Mouse (Mus musculus) intestine, embryonic 15.5 days (tissue): Measurements from ENCODE around the gene Ankrd52. TPM values are rescaled to one million over a fixed set of nuclear protein-coding genes. Genes with fewer than 3 reads are reported as not detected.

ENCODE experiments used
- ATAC-seq: fragments of 200-750 bp; cut with Nextera tagmentation; 2 replicates; pipeline ENCODE4 v1.8.0; 2017; ENCODE audit warnings: moderate TSS enrichment, moderate library complexity
- H3K27ac ChIP-seq: fragments of 300-500 bp; sonication (generic); 2 replicates; pipeline ENCODE4 v1.5.1; 2015; ENCODE audit warnings: mild to moderate bottlenecking, inconsistent platforms
- H3K27me3 ChIP-seq: fragments of 300-500 bp; sonication (generic); replicated peaks from 2 replicates; pipeline ENCODE4 v1.6.1; 2015; ENCODE audit warnings: inconsistent platforms
- H3K36me3 ChIP-seq: fragments of 300-500 bp; sonication (generic); 2 replicates; pipeline ENCODE4 v1.6.1; 2015; ENCODE audit warnings: inconsistent platforms
- H3K4me1 ChIP-seq: fragments of 300-500 bp; sonication (generic); replicated peaks from 2 replicates; pipeline ENCODE4 v1.6.1; 2015; ENCODE audit warnings: inconsistent platforms
- H3K4me2 ChIP-seq: fragments of 300-500 bp; sonication (generic); replicated peaks from 2 replicates; pipeline ENCODE4 v1.6.1; 2015; ENCODE audit warnings: mild to moderate bottlenecking, inconsistent platforms
- H3K4me3 ChIP-seq: fragments of 300-500 bp; sonication (generic); replicated peaks from 2 replicates; pipeline ENCODE4 v1.5.1; 2015; ENCODE audit warnings: inconsistent platforms
- H3K9ac ChIP-seq: fragments of 300-500 bp; sonication (generic); 2 replicates; pipeline ENCODE4 v1.6.1; 2015; ENCODE audit warnings: inconsistent platforms
- H3K9me3 ChIP-seq: fragments of 300-500 bp; sonication (generic); 2 replicates; pipeline ENCODE4 v1.6.1; 2016; ENCODE audit warnings: inconsistent platforms
- WGBS: fragments of 180-500 bp; shearing (Covaris S2); methylation state at CpG from one replicate; pipeline ENCODE4 v1.1.7; 2015; 5-methylcytosine and 5-hydroxymethylcytosine counted together
- polyA plus RNA-seq: library from polyadenylated mRNA; unstranded; fragments of >200 nt; fragmentation: Nextera tagmentation; extraction: Ambion mirVana; gene quantifications from 2 replicates; pipeline ENCODE4 v1.2.1, GENCODE M21; 2015

The Ankrd52 gene
- polyA plus RNA-seq, 1 experiment from 2014 or later, result 10.0 TPM

GRCm38 (mm10) chr10:128389570-128389969 is 12.7 kb downstream of the Ankrd52 start:
- Histone ChIP-seq H3K4me3 (no peak overlapping the region), H3K36me3 (peaks cover 64% of the 10 kb centered on the region), H3K4me1 (0 out of 2 replicates have a peak, but pooled peaks cover 9% of the 10 kb centered on the region), H3K9ac (no peak overlapping the region), H3K9me3 (no peaks in the 10 kb centered on the region), H3K27me3 (no peaks in the 10 kb centered on the region), H3K27ac (no peak overlapping the region), H3K4me2 (no peak overlapping the region)
- no peak for ATAC-seq
- WGBS, result 79% methylated on average over 6 of the region's 6 CpGs

- Histone ChIP-seq H3K4me1 (0 out of 2 replicates have a peak, but pooled peaks cover 9% of the 10 kb centered on the region), H3K9ac (no peak overlapping the region), H3K27ac (no peak overlapping the region), H3K36me3 (peaks cover 62% of the 10 kb centered on the region), H3K4me2 (no peak overlapping the region), H3K9me3 (no peaks in the 10 kb centered on the region), H3K27me3 (no peaks in the 10 kb centered on the region), H3K4me3 (no peak overlapping the region)
- WGBS, result 88% methylated on average over 12 of the region's 12 CpGs
- ATAC-seq, result no peak
These were observed 13.5 kb downstream of the Ankrd52 start for GRCm38 (mm10) chr10:128390366-128390765.

DNA sequence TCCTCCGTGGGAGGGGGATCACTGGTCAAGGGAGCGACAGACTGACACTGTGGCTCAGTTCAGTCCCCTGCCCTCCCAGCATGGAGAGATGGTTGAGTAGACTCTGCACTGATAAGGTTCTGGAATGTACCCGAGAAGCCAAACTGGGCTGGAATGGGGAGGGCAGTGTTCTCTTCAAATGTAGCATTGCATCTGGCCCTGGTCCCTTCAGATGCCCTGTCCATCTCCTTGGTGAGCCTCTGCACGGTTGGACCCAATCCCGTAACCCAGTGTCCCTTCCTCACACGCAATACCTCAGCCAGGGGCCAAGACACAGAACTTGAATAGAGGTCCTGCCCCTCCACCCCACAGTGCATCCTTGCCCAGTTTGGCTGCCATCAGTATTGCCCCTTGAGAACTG is 14.9 kb downstream of the Ankrd52 start:
- Histone ChIP-seq H3K4me1 (peaks cover 20% of the 10 kb centered on the region), H3K4me2 (no peak overlapping the region), H3K9me3 (no peaks in the 10 kb centered on the region), H3K27ac (no peak overlapping the region), H3K4me3 (no peak overlapping the region), H3K27me3 (no peaks in the 10 kb centered on the region), H3K9ac (no peak overlapping the region), H3K36me3 (peaks cover 58% of the 10 kb centered on the region)
- ATAC-seq, result no peak
- 79% methylated on average over 6 of the region's 6 CpGs for WGBS

- 50% methylated on average over 11 of the region's 11 CpGs for WGBS
- H3K4me2 ChIP-seq, result no peak overlapping the region
- peaks cover 31% of the 10 kb centered on the region for H3K4me1 ChIP-seq
- H3K9ac ChIP-seq, result no peak overlapping the region
- peak overlapping the region; percentile 13; the same call in 1 of the 2 replicates for H3K27ac ChIP-seq
- no peak for ATAC-seq
- no peaks in the 10 kb centered on the region for H3K9me3 ChIP-seq
- H3K4me3 ChIP-seq, result no peak overlapping the region
- H3K36me3 ChIP-seq, result peaks cover 22% of the 10 kb centered on the region
- no peaks in the 10 kb centered on the region for H3K27me3 ChIP-seq
These were observed 19.2 kb downstream of the Ankrd52 start for GRCm38 (mm10) chr10:128396017-128396673.

- ATAC-seq, result no peak
- H3K4me1 ChIP-seq, result peaks cover 31% of the 10 kb centered on the region
These were observed 19.9 kb downstream of the Ankrd52 start for GRCm38 (mm10) chr10:128396716-128397264.

DNA sequence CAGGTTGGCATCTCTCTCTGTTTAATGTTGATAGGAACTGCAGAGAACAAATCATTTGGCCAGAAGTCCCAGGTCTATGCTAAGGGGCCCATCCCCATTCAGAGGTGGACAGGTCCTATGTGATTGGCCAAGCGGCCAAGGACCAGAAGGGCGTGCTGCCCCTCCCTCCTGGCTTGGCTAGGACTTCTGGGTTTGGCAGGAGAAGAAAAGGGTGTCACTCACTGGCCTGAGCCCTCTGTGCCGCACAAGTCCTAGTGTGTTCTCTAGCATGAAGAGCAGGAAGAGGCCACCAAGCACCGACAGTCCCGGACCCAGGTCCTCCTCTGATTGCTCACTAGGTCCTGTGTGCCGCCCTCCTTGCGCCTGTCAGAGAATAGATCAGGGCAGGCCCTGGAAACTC is 20.6 kb downstream of the Ankrd52 start:
- H3K9ac ChIP-seq, result no peak overlapping the region
- no peak overlapping the region for H3K4me3 ChIP-seq
- H3K27ac ChIP-seq, result no peak overlapping the region
- WGBS, result 61% methylated on average over 7 of the region's 7 CpGs
- H3K4me1 ChIP-seq, result peaks cover 31% of the 10 kb centered on the region
- H3K27me3 ChIP-seq, result no peaks in the 10 kb centered on the region
- H3K4me2 ChIP-seq, result no peak overlapping the region
- peak; percentile 8; the same call in 1 of the 2 replicates for ATAC-seq
- peaks cover 9% of the 10 kb centered on the region for H3K36me3 ChIP-seq
- H3K9me3 ChIP-seq, result no peaks in the 10 kb centered on the region

More at GRCm38 (mm10) chr10:128396716-128397264, 19.9 kb downstream of the Ankrd52 start:
- no peaks in the 10 kb centered on the region for H3K27me3 ChIP-seq
- H3K9me3 ChIP-seq, result no peaks in the 10 kb centered on the region
- no peak overlapping the region for H3K4me2 ChIP-seq
- H3K4me3 ChIP-seq, result no peak overlapping the region
- peaks cover 15% of the 10 kb centered on the region for H3K36me3 ChIP-seq
- H3K9ac ChIP-seq, result no peak overlapping the region
- H3K27ac ChIP-seq, result no peak overlapping the region
- WGBS, result 57% methylated on average over 10 of the region's 10 CpGs

DNA sequence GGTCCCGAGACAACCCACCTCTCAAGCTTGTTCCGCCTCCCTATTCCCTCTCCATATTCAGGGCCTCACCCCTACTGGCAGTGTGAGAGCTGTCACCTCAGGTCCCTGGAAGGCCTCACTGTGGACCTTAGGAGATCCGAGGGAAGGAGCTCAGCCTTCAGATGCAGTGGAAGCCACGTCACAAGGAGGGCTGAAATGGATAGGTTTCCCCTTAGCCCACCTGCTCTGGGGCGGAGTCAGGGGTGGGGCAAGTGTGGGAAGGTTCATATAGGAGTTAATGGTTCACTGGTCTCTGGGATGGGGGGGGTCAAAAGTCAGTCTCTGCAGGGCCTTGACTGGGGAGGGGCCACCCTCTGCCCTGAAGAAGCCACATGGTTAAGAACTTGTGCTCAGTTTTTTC is 23.4 kb downstream of the Ankrd52 start:
- Histone ChIP-seq H3K27ac (peak overlapping the region; percentile 81), H3K4me3 (peak overlapping the region; percentile 41), H3K9me3 (no peaks in the 10 kb centered on the region), H3K9ac (peak overlapping the region; percentile 41; the same call in 1 of the 2 replicates), H3K4me2 (peak overlapping the region; percentile 53), H3K27me3 (no peaks in the 10 kb centered on the region), H3K36me3 (peaks cover 8% of the 10 kb centered on the region; the same call in 1 of the 2 replicates), H3K4me1 (peaks cover 22% of the 10 kb centered on the region)
- WGBS, result 24% methylated on average over 5 of the region's 5 CpGs
- peak; percentile 91 for ATAC-seq

DNA sequence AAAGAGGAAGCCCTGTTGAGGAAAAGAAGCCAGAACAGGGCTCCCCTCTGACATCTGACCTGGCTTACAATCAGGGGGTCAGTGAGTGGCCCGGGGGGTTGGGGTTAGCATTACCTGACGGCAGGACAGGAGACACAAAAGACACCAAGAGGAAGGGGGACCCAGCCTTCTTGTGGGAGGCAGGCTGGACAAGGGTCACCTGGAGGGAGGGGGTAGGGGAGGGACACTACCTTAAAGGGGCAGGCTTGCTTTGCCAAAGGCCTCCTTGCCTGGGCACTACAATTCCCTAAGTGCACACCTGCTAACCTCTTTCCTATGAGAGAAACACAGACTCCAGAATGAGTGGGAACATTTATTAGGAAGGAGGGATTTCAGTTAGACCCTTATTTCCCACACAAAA is 24.1 kb downstream of the Ankrd52 start, which contains the start of gene Slc39a5:
TSS of gene Slc39a5 (minus strand) at position 174 of the 400 bp plus-strand sequence.
- WGBS, result 13% methylated on average over 2 of the region's 2 CpGs
- Histone ChIP-seq H3K4me3 (peak within 1 kb of the TSS; percentile 41), H3K4me2 (peak within 1 kb of the TSS; percentile 53), H3K9me3 (no peaks in the 10 kb centered on the region), H3K27me3 (no peaks in the 10 kb centered on the region), H3K9ac (peak within 1 kb of the TSS; percentile 41), H3K4me1 (peaks cover 18% of the 10 kb centered on the region), H3K36me3 (peaks cover 10% of the 10 kb centered on the region), H3K27ac (peak within 1 kb of the TSS; percentile 81)
- ATAC-seq, result peak; percentile 68

- Histone ChIP-seq H3K4me1 (peaks cover 13% of the 10 kb centered on the region), H3K9me3 (no peaks in the 10 kb centered on the region), H3K4me2 (peak overlapping the region; percentile 53; the same call in 1 of the 2 replicates), H3K27me3 (no peaks in the 10 kb centered on the region), H3K9ac (no peak overlapping the region), H3K4me3 (no peak overlapping the region), H3K27ac (no peak overlapping the region), H3K36me3 (peaks cover 13% of the 10 kb centered on the region)
- WGBS, result 76% methylated on average over 9 of the region's 9 CpGs
- ATAC-seq, result no peak
These were observed 24.7 kb downstream of the Ankrd52 start for GRCm38 (mm10) chr10:128401638-128402037.

DNA sequence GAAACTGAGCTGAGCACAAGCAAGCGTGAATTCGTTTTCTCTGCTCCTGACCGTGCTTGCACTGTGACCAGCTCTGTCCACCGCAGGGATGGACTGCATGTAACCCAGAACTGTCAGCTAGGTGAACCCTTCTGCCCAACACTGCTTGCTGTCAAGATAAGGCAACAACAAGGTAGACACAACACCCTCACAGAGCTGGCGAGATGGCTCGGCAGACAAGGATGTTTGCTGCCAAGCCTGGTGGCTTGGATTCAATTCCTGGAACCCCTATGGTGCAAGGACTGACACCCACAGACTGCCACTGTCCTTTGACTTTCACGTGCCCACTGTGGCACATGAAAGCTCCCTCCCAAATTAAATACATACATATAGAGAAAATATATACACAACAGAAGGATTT is 27.0 kb downstream of the Ankrd52 start:
- WGBS, result 88% methylated on average over 7 of the region's 7 CpGs

DNA sequence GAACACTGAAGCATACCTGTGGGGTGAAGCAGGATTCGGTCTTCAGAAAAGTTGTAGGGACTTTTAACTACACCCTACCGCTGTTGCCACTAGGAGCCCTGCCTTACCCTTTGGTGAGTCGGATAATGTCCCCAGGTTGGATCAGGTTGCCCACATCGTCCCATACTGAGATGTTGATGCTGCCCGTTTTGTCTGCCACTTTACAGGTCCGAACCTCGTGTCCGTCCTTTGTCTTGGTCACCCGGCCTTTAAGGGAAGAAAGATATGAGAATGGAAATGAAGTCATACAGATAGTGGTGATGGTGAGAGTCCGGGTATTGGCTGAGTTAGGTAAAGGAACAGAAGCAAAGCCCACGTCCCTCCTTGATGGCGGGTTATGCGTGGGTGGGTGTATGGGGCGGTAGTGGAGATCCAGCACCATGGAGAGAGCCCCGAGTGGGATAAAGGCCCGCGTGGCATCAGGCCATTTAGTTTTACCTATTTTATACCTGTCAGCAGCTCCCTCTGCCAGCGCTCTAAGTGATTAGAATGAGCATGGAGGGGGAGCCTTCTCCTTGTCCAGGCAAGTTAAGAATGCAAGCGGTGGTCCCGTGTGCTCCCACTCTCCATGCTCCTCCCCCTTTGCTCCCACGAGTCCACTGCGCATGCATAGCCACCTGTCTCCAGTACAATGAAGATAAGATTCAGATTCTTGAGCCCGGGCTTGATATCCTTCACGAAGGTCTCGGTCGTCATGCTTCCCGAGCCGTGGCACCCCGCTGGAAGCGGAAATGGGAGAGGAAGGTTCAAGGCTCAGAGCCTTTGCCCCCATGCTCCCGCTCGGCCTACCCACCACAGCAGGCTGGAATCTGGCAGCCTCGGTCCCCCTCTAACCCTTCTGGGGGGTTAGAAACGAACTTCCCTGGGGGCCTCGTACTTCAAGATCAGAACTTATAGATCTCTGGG is 31.9 kb downstream of the Ankrd52 start:
- H3K9ac ChIP-seq, result peak overlapping the region; percentile 64
- ATAC-seq, result peak; percentile 7; the same call in 1 of the 2 replicates
- H3K4me2 ChIP-seq, result peak overlapping the region; percentile 93
- peak overlapping the region; percentile 96 for H3K4me3 ChIP-seq
- peak overlapping the region; percentile 76 for H3K27ac ChIP-seq
- H3K36me3 ChIP-seq, result peaks cover 9% of the 10 kb centered on the region
- H3K9me3 ChIP-seq, result no peaks in the 10 kb centered on the region
- H3K4me1 ChIP-seq, result peaks cover 28% of the 10 kb centered on the region
- no peaks in the 10 kb centered on the region for H3K27me3 ChIP-seq
- 19% methylated on average over 35 of the region's 35 CpGs for WGBS

More for the DNA sequence above, 27.0 kb downstream of the Ankrd52 start:
- no peak overlapping the region for H3K4me2 ChIP-seq
- no peaks in the 10 kb centered on the region for H3K9me3 ChIP-seq
- H3K27me3 ChIP-seq, result no peaks in the 10 kb centered on the region
- no peak overlapping the region for H3K4me3 ChIP-seq
- H3K4me1 ChIP-seq, result peaks cover 7% of the 10 kb centered on the region
- no peak overlapping the region for H3K9ac ChIP-seq
- no peak for ATAC-seq
- no peak overlapping the region for H3K27ac ChIP-seq
- peaks cover 9% of the 10 kb centered on the region for H3K36me3 ChIP-seq
